Mouse (Mus musculus): ENCODE data around the gene Aes.

Aes gene

GRCm38 (mm10) chr10:81544296-81545160 is 14.8 kb upstream of the Aes start:
- in situ Hi-C loops (cut with MboI, MseI), result no loop called here

GRCm38 (mm10) chr10:81545161-81545747 is 14.0 kb upstream of the Aes start, which contains the start of gene Gna11:
Gene Gna11, minus strand, starts transcription at chr10:81545190.
- in situ Hi-C loops (cut with MboI, MseI), result no loop called here

- in situ Hi-C loops (cut with MboI, MseI), result no loop called here
These were observed 13.0 kb upstream of the Aes start for GRCm38 (mm10) chr10:81546332-81546731.

GRCm38 (mm10) chr10:81546788-81547571 is 12.3 kb upstream of the Aes start:
- in situ Hi-C loops (cut with MboI, MseI), result no loop called here

GRCm38 (mm10) chr10:81548944-81549343 is 10.3 kb upstream of the Aes start:
- in situ Hi-C loops (cut with MboI, MseI), result no loop called here

- in situ Hi-C loops (cut with MboI, MseI), result no loop called here
These were observed 9.0 kb upstream of the Aes start for GRCm38 (mm10) chr10:81550257-81550656.

GRCm38 (mm10) chr10:81551597-81552102 is 7.6 kb upstream of the Aes start:
- in situ Hi-C loops (cut with MboI, MseI), result no loop called here

- in situ Hi-C loops (cut with MboI, MseI), result no loop called here
These were observed 6.1 kb upstream of the Aes start for GRCm38 (mm10) chr10:81553232-81553631.

GRCm38 (mm10) chr10:81553807-81554755 is 5.2 kb upstream of the Aes start:
- in situ Hi-C loops (cut with MboI, MseI), result no loop called here

- in situ Hi-C loops (cut with MboI, MseI), result no loop called here
These were observed 3.0 kb upstream of the Aes start for GRCm38 (mm10) chr10:81556282-81556681.

- in situ Hi-C loops (cut with MboI, MseI), result no loop called here
These were observed 1.8 kb upstream of the Aes start for GRCm38 (mm10) chr10:81557491-81557890.

GRCm38 (mm10) chr10:81559627-81560539 is 595 bp downstream of the Aes start:
- in situ Hi-C loops (cut with MboI, MseI), result loop anchor here (5.0 kb wide), 1 partner anchor 82 kb away; no protein-coding TSS in a partner anchor

- in situ Hi-C loops (cut with MboI, MseI), result loop anchor here (5.0 kb wide), 1 partner anchor 81 kb away; no protein-coding TSS in a partner anchor
These were observed 1.6 kb downstream of the Aes start for GRCm38 (mm10) chr10:81560719-81561459.

GRCm38 (mm10) chr10:81562411-81562810 is 3.1 kb downstream of the Aes start:
- in situ Hi-C loops (cut with MboI, MseI), result loop anchor here (5.0 kb wide), 1 partner anchor 80 kb away; no protein-coding TSS in a partner anchor

GRCm38 (mm10) chr10:81563481-81563880 is 4.2 kb downstream of the Aes start:
- in situ Hi-C loops (cut with MboI, MseI), result loop anchor here (5.0 kb wide), 1 partner anchor 79 kb away; no protein-coding TSS in a partner anchor

GRCm38 (mm10) chr10:81564216-81564615 is 4.9 kb downstream of the Aes start:
- in situ Hi-C loops (cut with MboI, MseI), result loop anchor here (5.0 kb wide), 1 partner anchor 78 kb away; no protein-coding TSS in a partner anchor

- in situ Hi-C loops (cut with MboI, MseI), result loop anchor here (5.0 kb wide), 2 partner anchors 38 to 78 kb away; partner anchors contain the start of gene Tle6
These were observed 5.4 kb downstream of the Aes start for GRCm38 (mm10) chr10:81564734-81565133.

Measured in T-helper 1 cell (primary cell).